Mouse (Mus musculus) liver, embryonic 14.5 days (tissue): ENCODE measurements around the gene Exosc9. TPM values are rescaled to one million over a fixed set of nuclear protein-coding genes. Genes with fewer than 3 reads are reported as not detected.

ENCODE experiments used
- ATAC-seq: fragments of 200-750 bp; cut with Nextera tagmentation; 2 replicates; pipeline ENCODE4 v1.8.0; 2017; ENCODE audit warnings: moderate number of reproducible peaks, mild to moderate bottlenecking, moderate library complexity; ENCODE audit not compliant: insufficient read depth
- DNase-seq, 3 experiments: peaks; one replicate each; pipeline ENCODE4 v3.0.0-alpha.2; 2012 to 2013; ENCODE audit warnings: low read depth in 3 of 3, low spot score in 3 of 3
- H3K27ac ChIP-seq: fragments of 300-500 bp; sonication (generic); 2 replicates; pipeline ENCODE4 v1.5.1; 2014; ENCODE audit warnings: moderate library complexity, mild to moderate bottlenecking, control low read depth, inconsistent platforms
- H3K27me3 ChIP-seq: fragments of 300-500 bp; sonication (generic); 2 replicates; pipeline ENCODE4 v1.6.1; 2014; ENCODE audit warnings: mild to moderate bottlenecking, low read length, moderate library complexity; ENCODE audit not compliant: control insufficient read depth, insufficient read depth
- H3K36me3 ChIP-seq: fragments of 300-500 bp; sonication (generic); replicated peaks from 2 replicates; pipeline ENCODE4 v1.6.1; 2014; ENCODE audit warnings: low read depth; ENCODE audit not compliant: control insufficient read depth, insufficient read depth
- H3K4me1 ChIP-seq, 2 experiments: fragments of 200-500 bp in 1 of 2; fragments of 300-500 bp in 1 of 2; sonication (generic) in 1 of 2; replicated peaks; 2 replicates each; pipeline ENCODE4 v1.6.1; 2012 to 2014; ENCODE audit warnings: antibody characterized with exemption in 1 of 2, inconsistent platforms in 1 of 2, low read length in 1 of 2; ENCODE audit not compliant: control insufficient read depth in 2 of 2, insufficient read depth in 2 of 2
- H3K4me2 ChIP-seq: fragments of 300-500 bp; sonication (generic); 2 replicates; pipeline ENCODE4 v1.6.1; 2014; ENCODE audit warnings: low read depth, mild to moderate bottlenecking, control low read depth, moderate library complexity
- H3K4me3 ChIP-seq, 2 experiments: fragments of 200-500 bp in 1 of 2; fragments of 300-500 bp in 1 of 2; sonication (generic) in 1 of 2; 2 replicates each; pipeline ENCODE4 v1.5.1; 2012 to 2014; ENCODE audit warnings: low read depth in 2 of 2, low read length in 2 of 2, mild to moderate bottlenecking in 2 of 2, control low read depth in 1 of 2, inconsistent platforms in 1 of 2, moderate library complexity in 1 of 2; ENCODE audit not compliant: insufficient read depth in 1 of 2
- H3K9ac ChIP-seq: fragments of 300-500 bp; sonication (generic); replicated peaks from 2 replicates; pipeline ENCODE4 v1.6.1; 2014; ENCODE audit warnings: mild to moderate bottlenecking, control low read depth, moderate library complexity
- H3K9me3 ChIP-seq: fragments of 300-500 bp; sonication (generic); 2 replicates; pipeline ENCODE4 v1.6.1; 2016; ENCODE audit warnings: low read length, mixed read lengths; ENCODE audit not compliant: control insufficient read depth
- CTCF ChIP-seq: IDR thresholded peaks from 2 replicates; pipeline ENCODE4 v1.5.1; 2016; ENCODE audit warnings: antibody characterized with exemption, low read depth, control low read depth
- EP300 ChIP-seq: IDR thresholded peaks from 2 replicates; pipeline ENCODE4 v1.6.1; 2016; ENCODE audit warnings: antibody characterized with exemption, low read depth
- WGBS: fragments of 180-500 bp; shearing (Covaris S2); extraction: QIAGEN DNeasy Blood & Tissue Kit; methylation state at CpG from one replicate; pipeline ENCODE4 v1.1.7; 2014; ENCODE audit not compliant: insufficient replicate concordance; 5-methylcytosine and 5-hydroxymethylcytosine counted together
- polyA plus RNA-seq, 2 experiments: library from polyadenylated mRNA; depleted of rRNA in 1 of 2; stranded (reverse) in 1 of 2; unstranded in 1 of 2; fragments of >200 nt; fragmentation: Nextera tagmentation in 1 of 2; extraction: Ambion mirVana in 1 of 2; gene quantifications; 2 replicates each; pipeline versions ENCODE4 v1.2.1 to v1.2.3; 2012 to 2014

The Exosc9 gene
- polyA plus RNA-seq, 2 experiments, result 25.1 to 37.6 TPM

DNA sequence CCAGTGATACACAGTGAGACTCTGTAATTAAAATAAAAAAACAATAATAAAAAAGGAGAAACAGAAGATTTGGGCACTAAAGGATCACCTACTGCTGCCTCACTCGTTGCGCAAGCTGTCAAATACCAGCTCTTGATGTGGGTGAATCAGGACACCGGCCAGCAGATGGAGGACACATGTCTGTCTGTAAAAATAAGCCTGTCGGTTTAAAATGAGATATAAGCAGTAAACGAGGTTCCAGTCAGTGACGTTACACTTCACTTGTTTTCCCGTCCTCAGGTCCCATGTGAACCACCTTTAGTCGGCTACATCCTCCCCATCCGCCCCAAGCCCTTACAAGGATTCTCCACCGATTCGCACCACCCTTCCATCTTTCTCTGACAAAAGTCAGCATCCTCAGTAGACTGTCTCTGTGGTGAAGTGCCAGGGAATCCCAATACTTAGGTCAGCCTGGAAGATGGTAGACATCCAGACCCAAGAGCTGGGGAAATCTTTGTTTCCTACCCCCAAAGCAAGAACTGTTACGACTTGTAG lies 488 bp upstream of the Exosc9 start:
- H3K4me2 ChIP-seq, result peak overlapping the region; percentile 89
- no peak for TF ChIP-seq CTCF
- TF ChIP-seq EP300, result no peak
- H3K27me3 ChIP-seq, result no peaks in the 10 kb centered on the region
- H3K9ac ChIP-seq, result peak overlapping the region; percentile 86
- no peaks in the 10 kb centered on the region for H3K9me3 ChIP-seq
- peak; percentile 29; the same call in 1 of the 2 replicates for ATAC-seq
- H3K27ac ChIP-seq, result no peak overlapping the region
- H3K36me3 ChIP-seq, result peaks cover 17% of the 10 kb centered on the region
- H3K4me1 ChIP-seq, result peaks cover 4 to 8% of the 10 kb centered on the region in 2 experiments
- WGBS, result 22% methylated on average over 12 of the region's 12 CpGs
- no peak for DNase-seq
- H3K4me3 ChIP-seq, result peak overlapping the region; percentile 91 to 96

DNA sequence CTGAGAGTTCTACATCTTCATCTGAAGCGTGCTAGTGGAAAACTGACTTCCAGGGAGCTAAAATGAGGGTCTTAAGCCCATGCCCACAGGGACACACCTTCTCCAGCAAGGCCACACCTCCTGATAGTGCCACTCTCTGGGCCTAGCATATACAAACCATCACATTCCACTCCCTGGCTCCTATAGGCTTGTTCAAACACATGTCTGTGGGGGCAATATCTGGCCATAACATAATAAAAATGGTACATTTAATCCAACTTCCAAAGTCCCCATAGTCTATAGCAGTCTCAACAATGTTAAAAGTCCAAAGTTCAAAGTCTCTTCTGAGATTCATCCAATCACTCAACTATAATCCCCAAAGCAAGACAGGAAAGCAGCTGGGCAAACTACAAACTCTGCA lies 5.2 kb downstream of the Exosc9 start:
- Histone ChIP-seq H3K9ac (no peak overlapping the region), H3K27me3 (no peaks in the 10 kb centered on the region), H3K9me3 (no peaks in the 10 kb centered on the region), H3K4me2 (no peak overlapping the region), H3K4me3 (no peak overlapping the region), H3K27ac (no peak overlapping the region), H3K4me1 (peaks cover 5 to 9% of the 10 kb centered on the region in 2 experiments), H3K36me3 (peaks cover 45% of the 10 kb centered on the region)
- 89% methylated on average over 1 of the region's 1 CpGs for WGBS
- DNase-seq (no peak), ATAC-seq (no peak)
- TF ChIP-seq CTCF (no peak), EP300 (no peak)

GRCm38 (mm10) chr3:36559606-36560005 lies 7.2 kb downstream of the Exosc9 start:
- no peak overlapping the region for H3K4me2 ChIP-seq
- 0 out of 2 replicates have a peak overlapping the region, but pooled peaks have one; percentile 5 for H3K9ac ChIP-seq
- peak overlapping the region; percentile 35; the same call in 1 of the 2 replicates for H3K27ac ChIP-seq
- no peaks in the 10 kb centered on the region for H3K27me3 ChIP-seq
- peaks cover 5 to 9% of the 10 kb centered on the region in 2 experiments for H3K4me1 ChIP-seq
- ATAC-seq, result peak; percentile 93
- DNase-seq, result peak; percentile 63 to 71 (median 65)
- TF ChIP-seq EP300 (no peak), CTCF (no peak)
- peaks cover 60% of the 10 kb centered on the region for H3K36me3 ChIP-seq
- no peaks in the 10 kb centered on the region for H3K9me3 ChIP-seq
- no peak overlapping the region for H3K4me3 ChIP-seq
- WGBS, result 42% methylated on average over 4 of the region's 4 CpGs

- Histone ChIP-seq H3K4me3 (no peak overlapping the region), H3K4me1 (peaks cover 5 to 9% of the 10 kb centered on the region in 2 experiments), H3K27ac (no peak overlapping the region), H3K9me3 (no peaks in the 10 kb centered on the region), H3K4me2 (no peak overlapping the region), H3K9ac (no peak overlapping the region), H3K27me3 (no peaks in the 10 kb centered on the region), H3K36me3 (peaks cover 70% of the 10 kb centered on the region)
- no peak for DNase-seq
- TF ChIP-seq EP300 (no peak), CTCF (peak; percentile 6; the same call in 1 of the 2 replicates)
- no peak for ATAC-seq
- 88% methylated on average over 3 of the region's 3 CpGs for WGBS
Measured at GRCm38 (mm10) chr3:36563666-36564065, 11.3 kb downstream of the Exosc9 start.

DNA sequence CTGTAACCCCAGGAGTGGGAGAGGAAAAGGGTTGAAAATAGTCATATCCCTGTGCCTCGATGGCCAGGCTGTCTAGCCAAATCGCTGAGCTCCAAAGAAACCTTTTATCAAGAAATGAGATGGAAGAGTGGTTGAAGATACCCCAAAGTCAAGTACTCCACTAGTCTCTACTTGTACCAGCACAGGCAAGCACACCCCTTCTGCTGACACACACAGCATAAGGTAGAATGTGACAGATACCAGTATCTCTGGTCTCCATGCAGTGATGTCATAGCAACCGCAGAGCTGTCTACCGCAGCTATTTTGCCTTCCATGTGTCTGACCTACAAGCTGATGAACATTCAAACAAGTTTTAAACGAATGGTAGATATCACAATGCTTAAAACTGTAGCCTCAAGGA lies 17.4 kb downstream of the Exosc9 start:
- ATAC-seq (peak; percentile 57), DNase-seq (peak; percentile 67 to 71 (median 70))
- Histone ChIP-seq H3K27me3 (no peaks in the 10 kb centered on the region), H3K4me2 (peak overlapping the region; percentile 89), H3K9ac (peak overlapping the region; percentile 97), H3K36me3 (peaks cover 60% of the 10 kb centered on the region), H3K4me1 (peaks cover 8 to 9% of the 10 kb centered on the region in 2 experiments), H3K9me3 (no peaks in the 10 kb centered on the region), H3K27ac (peak overlapping the region; percentile 90), H3K4me3 (peak overlapping the region; percentile 91 to 95)
- TF ChIP-seq EP300 (peak; percentile 61), CTCF (no peak)
- 9% methylated on average over 5 of the region's 5 CpGs for WGBS
